Mouse (Mus musculus) lung, postnatal 0 days (tissue): Measurements from ENCODE around the gene Slc17a5.

Source experiments
- CTCF ChIP-seq: IDR thresholded peaks from 2 replicates; pipeline ENCODE4 v1.5.1; 2016; ENCODE audit warnings: antibody characterized with exemption, mild to moderate bottlenecking
- EP300 ChIP-seq: IDR thresholded peaks from 2 replicates; pipeline ENCODE4 v1.6.1; 2016; ENCODE audit warnings: antibody characterized with exemption, mild to moderate bottlenecking, control low read depth

GRCm38 (mm10) chr9:78547742-78548141 is 40.1 kb downstream of the Slc17a5 start:
- peak; percentile 62 for TF ChIP-seq CTCF
- TF ChIP-seq EP300 = no peak
